ENCODE assay signal across 9 mouse cellular contexts in the genomic region with DNA sequence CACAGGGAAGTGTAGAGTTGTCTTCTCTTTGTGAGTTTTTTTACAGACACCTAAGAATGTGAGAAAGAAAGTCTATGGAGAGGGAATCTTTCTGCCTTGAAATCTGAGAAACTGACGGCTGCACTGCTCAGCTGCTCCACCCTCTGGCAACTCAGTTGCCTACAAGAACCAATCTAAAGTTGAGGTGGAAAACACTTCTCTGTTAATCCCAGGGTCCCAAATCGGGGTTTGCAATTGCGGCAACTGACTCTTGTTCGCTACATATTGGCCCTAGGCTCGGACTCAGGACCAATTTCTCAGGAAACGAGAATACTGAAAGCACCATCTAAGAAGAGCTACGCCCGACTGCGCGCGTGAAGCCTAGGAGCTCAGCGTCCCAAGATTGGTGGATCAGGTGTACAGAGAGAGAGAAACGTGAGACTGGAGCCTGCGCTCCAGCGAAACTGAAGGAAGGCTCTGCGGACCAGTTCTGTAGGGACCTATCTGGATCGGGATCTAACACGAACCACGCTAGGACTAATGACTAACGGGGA. TPM values are rescaled to one million over a fixed set of nuclear protein-coding genes. Genes with fewer than 3 reads are reported as not detected.
A peak's percentile ranks its signal among the peaks of the same experiment; 100 is the strongest.
DNase-seq lines count a peak whose midpoint lies in the region; ATAC-seq and TF ChIP-seq lines count a peak whose summit lies in the region.
"Had no signal": no experiment of that assay in that cellular context is flagged by ENCODE, and none has a peak within 500 bp of the region (broad histone marks: within the 10 kb centered on the region; RNA-seq: fewer than 3 reads in every experiment).

No protein-coding gene starts in this region.

- H3K4me1 ChIP-seq in heart, postnatal 0 days (ENCODE audit: control insufficient read depth, insufficient read depth), result no peaks in the 10 kb centered on the region
- H3K4me1 ChIP-seq in liver, embryonic 16.5 days (ENCODE audit: control insufficient read depth, low read depth, low read length), result no peaks in the 10 kb centered on the region
- H3K4me1 ChIP-seq in neural tube, embryonic 15.5 days, result peaks cover 13% of the 10 kb centered on the region

- TF ChIP-seq CTCF in heart, postnatal 0 days (IDR thresholded peaks at IDR 0.05; ENCODE audit: low read depth), result peak; percentile 66

- under 1% methylated on average over 20 of the region's 20 CpGs for WGBS in heart, postnatal 0 days
- WGBS in liver, embryonic 16.5 days (ENCODE audit: insufficient replicate concordance), result 1% methylated on average over 20 of the region's 20 CpGs
- under 1% methylated on average over 20 of the region's 20 CpGs for WGBS in neural tube, embryonic 15.5 days

- H3K4me2 ChIP-seq in heart, postnatal 0 days (ENCODE audit: low read depth, low read length), result peak overlapping the region; percentile 73
- H3K4me2 ChIP-seq in liver, embryonic 16.5 days (ENCODE audit: low read depth, low read length), result peak overlapping the region; percentile 49
- peak overlapping the region; percentile 93 for H3K4me2 ChIP-seq in neural tube, embryonic 15.5 days

- no peak overlapping the region for H3K27ac ChIP-seq in heart, postnatal 0 days (ENCODE audit: low read depth)
- no peak overlapping the region for H3K27ac ChIP-seq in liver, embryonic 16.5 days (ENCODE audit: low read length)
- H3K27ac ChIP-seq in neural tube, embryonic 15.5 days (replicated peaks), result no peak overlapping the region

- no peak for TF ChIP-seq EP300 in heart, postnatal 0 days (IDR thresholded peaks at IDR 0.05; ENCODE audit: low read depth)

- peaks cover 25% of the 10 kb centered on the region for H3K27me3 ChIP-seq in heart, postnatal 0 days (ENCODE audit: control insufficient read depth, insufficient read depth, low read length)
- peaks cover 23% of the 10 kb centered on the region for H3K27me3 ChIP-seq in liver, embryonic 16.5 days (ENCODE audit: control insufficient read depth, insufficient read depth, low read depth, low read length)
- H3K27me3 ChIP-seq in neural tube, embryonic 15.5 days (replicated peaks), result peaks cover 10% of the 10 kb centered on the region; the same call in 1 of the 2 replicates

- H3K36me3 ChIP-seq in heart, postnatal 0 days (replicated peaks; ENCODE audit: control insufficient read depth, insufficient read depth, low read length), result no peaks in the 10 kb centered on the region
- H3K36me3 ChIP-seq in liver, embryonic 16.5 days (ENCODE audit: control insufficient read depth, insufficient read depth), result no peaks in the 10 kb centered on the region
- H3K36me3 ChIP-seq in neural tube, embryonic 15.5 days, result no peaks in the 10 kb centered on the region

- ATAC-seq in activated CD4-positive, CD25-positive, alpha-beta regulatory T cell, adult 4 months, result peak; percentile 61
- no peak for ATAC-seq in heart, postnatal 0 days (ENCODE audit: insufficient read depth, low read depth)
- ATAC-seq in liver, embryonic 16.5 days (ENCODE audit: low read depth), result no peak
- ATAC-seq in neural tube, embryonic 15.5 days (ENCODE audit: low FRiP score), result peak; percentile 61; the same call in 1 of the 2 replicates
- no peak for ATAC-seq in erythroid progenitor cell, adult 5-6 weeks (replicated peaks; ENCODE audit: low FRiP score, poor library complexity, severe bottlenecking)

- peak; percentile 58 for DNase-seq in CD4-positive, CD25-positive, alpha-beta regulatory T cell, adult 2 months (ENCODE audit: low read depth, low spot score)
- DNase-seq in embryo, embryonic 11.5 days (ENCODE audit: low read depth, low spot score), result peak; percentile 34
- DNase-seq in heart, postnatal 0 days (ENCODE audit: low spot score), result peak; percentile 34
- DNase-seq in kidney, postnatal 14 days, result peak; percentile 32

- H3K4me3 ChIP-seq in heart, postnatal 0 days (ENCODE audit: low read depth, low read length), result peak overlapping the region; percentile 45
- H3K4me3 ChIP-seq in liver, embryonic 16.5 days (ENCODE audit: low read depth, low read length), result peak overlapping the region; percentile 25
- H3K4me3 ChIP-seq in neural tube, embryonic 15.5 days (replicated peaks), result peak overlapping the region; percentile 42

- H3K9me3 ChIP-seq in heart, postnatal 0 days (replicated peaks; ENCODE audit: control insufficient read depth, low read length), result no peaks in the 10 kb centered on the region
- no peaks in the 10 kb centered on the region for H3K9me3 ChIP-seq in liver, embryonic 16.5 days (replicated peaks; ENCODE audit: control insufficient read depth, low read length)
- no peaks in the 10 kb centered on the region for H3K9me3 ChIP-seq in neural tube, embryonic 15.5 days (replicated peaks)

- H3K9ac ChIP-seq in heart, postnatal 0 days (replicated peaks; ENCODE audit: low read depth, low read length), result no peak overlapping the region
- H3K9ac ChIP-seq in liver, embryonic 16.5 days (ENCODE audit: low read depth, low read length), result no peak overlapping the region
- peak overlapping the region; percentile 35 for H3K9ac ChIP-seq in neural tube, embryonic 15.5 days (replicated peaks)

RNA-seq across cellular contexts. Expression of gene Calca, which starts 0.5 kb away (rescaled TPM):
- polyA plus RNA-seq in activated CD4-positive, CD25-positive, alpha-beta regulatory T cell, adult 4 months (2017; shearing (Covaris generic)), result under 1 TPM in 1 of 2 experiments, not detected in 1; 0.69 TPM
- total RNA-seq in heart, postnatal 0 days (2014; rRNA removed; ENCODE audit: low replicate concordance), result 6.0 TPM in 1 of 2 replicates, not detected in the other
- 3.0 TPM in 2 replicates for polyA plus RNA-seq in heart, postnatal 0 days (2015; fragmentation: Nextera tagmentation; extraction: Ambion mirVana)
- 0.24 and 0.32 TPM in 2 replicates for polyA plus RNA-seq in liver, embryonic 16.5 days (2015; fragmentation: Nextera tagmentation; extraction: Ambion mirVana)
- polyA plus RNA-seq in neural tube, embryonic 15.5 days (2015; fragmentation: Nextera tagmentation; extraction: Ambion mirVana), result 33.4 and 53.1 TPM in 2 replicates
- total RNA-seq in erythroid progenitor cell, adult 5-6 weeks (2015; ENCODE audit: low replicate concordance), result not detected in 2 replicates
- total RNA-seq in erythroid progenitor cell, adult 5-6 weeks (2017; ENCODE audit: low replicate concordance), result not detected in 2 replicates
- polyA plus RNA-seq: large intestine, adult 2 months had no signal

Comparison
In these comparisons a context has a peak if more than half of its experiments do, and no peak if none do; other contexts are left out.
1. ATAC-seq: peak in activated CD4-positive, CD25-positive, alpha-beta regulatory T cell, adult 4 months (single experiment) and neural tube, embryonic 15.5 days (single experiment); none in heart, postnatal 0 days (single experiment), liver, embryonic 16.5 days (single experiment) and erythroid progenitor cell, adult 5-6 weeks (single experiment).
2. Peak in every context shown above with its lines, with median percentiles within 50 percentile points of each other: DNase-seq, H3K4me2 ChIP-seq and H3K4me3 ChIP-seq.